Mouse (Mus musculus): ENCODE measurements around the gene Prpf3.

DNA sequence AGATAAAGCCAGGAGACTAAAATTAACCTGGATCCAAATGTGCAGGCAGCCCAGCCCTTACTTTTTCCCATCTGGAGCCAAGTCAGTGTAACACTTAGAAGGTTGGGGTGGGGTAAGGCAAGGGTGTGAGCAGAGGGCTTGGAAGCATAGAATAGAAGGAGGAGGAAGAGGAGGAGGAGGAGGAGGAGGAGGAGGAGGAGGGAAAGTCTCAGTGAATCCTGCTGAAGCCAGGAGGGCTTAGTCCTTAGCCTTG is 46.6 kb upstream of the Prpf3 start:
- TF ChIP-seq POLR2A (IDR thresholded peaks at IDR 0.05; ENCODE audit: control insufficient read depth in 1 of 2, insufficient read depth in 1 of 2, low read depth in 1 of 2, low read length in 2 of 2, poor library complexity in 1 of 2) (no peak), USF1 (IDR thresholded peaks at IDR 0.05; ENCODE audit: low read depth, low read length) (no peak)
